Mouse (Mus musculus) adipose tissue, adult 10 weeks (tissue): ENCODE data around the gene Vmn1r151. TPM values are rescaled to one million over a fixed set of nuclear protein-coding genes. Genes with fewer than 3 reads are reported as not detected.

Source experiments
- polyA plus RNA-seq: library from polyadenylated mRNA; stranded (reverse); fragments of 350-450 nt; fragmentation: Illumina TruSeq; extraction: RNeasy Lipid Tissue Mini Kit (QIAGEN cat#74804); gene quantifications from one replicate; pipeline ENCODE4 v1.2.3, GENCODE M21; 2014; ENCODE audit warnings: low read depth, low replicate concordance

The Vmn1r151 gene
- polyA plus RNA-seq = not detected

DNA sequence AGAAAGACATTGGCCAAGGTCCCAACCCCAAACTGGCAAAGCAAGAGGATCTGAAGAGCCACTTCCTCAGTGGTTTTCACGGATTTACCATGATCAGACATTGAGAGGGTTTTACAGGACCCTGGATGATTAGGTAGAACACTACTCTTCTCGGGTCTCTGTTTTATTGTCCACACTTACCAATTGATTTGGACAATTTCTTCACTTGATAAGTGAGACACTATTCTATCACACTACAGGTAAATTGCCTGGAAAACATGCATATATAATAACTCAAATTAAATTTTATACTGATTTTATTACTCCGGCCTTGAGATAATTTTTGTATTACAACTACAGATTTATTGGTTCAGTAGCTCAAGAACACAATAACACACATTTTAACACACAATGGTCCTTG lies at the start of gene Vmn1r151:
Vmn1r151 (minus strand) TSS at position 101 of the 400 bp plus-strand sequence.

DNA sequence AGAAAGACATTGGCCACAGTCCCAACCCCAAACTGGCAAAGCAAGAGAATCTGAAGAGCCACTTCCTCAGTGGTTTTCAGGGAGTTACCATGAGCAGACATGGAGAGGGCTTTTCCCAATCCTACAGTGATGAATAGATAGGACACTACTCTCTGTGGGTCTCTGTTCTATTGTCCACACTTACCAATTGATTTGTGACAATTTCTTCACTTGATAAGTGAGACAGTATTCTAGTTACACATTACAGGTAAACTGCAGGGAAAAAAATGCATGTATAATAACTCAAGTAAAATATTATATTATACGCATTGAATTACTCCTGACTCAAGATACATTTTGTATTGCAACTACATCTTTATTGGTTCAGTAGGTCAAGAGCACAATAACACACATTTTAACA lies 35.3 kb upstream of the Vmn1r151 start, which contains the start of gene Gm8677:
Gm8677 (minus strand) TSS at position 101 of the 400 bp plus-strand sequence.

DNA sequence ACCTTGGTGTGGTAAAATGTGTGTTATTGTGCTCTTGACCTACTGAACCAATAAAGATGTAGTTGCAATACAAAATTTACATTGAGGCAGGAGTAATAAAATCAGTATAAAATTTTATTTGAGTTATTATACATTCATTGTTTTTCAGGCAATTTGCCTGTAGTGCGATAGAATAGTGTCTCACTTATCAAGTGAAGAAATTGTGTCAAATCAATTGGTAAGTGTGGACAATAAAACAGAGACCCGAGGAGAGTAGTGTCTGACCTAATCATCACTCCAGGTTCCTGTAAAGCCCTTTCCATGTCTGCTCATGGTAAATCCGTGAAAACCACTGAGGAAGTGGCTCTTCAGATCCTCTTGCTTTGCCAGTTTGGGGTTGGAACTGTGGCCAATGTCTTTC lies 23.2 kb upstream of the Vmn1r151 start, which contains the start of gene Vmn1r152:
Vmn1r152 (plus strand) TSS at position 301 of the 400 bp plus-strand sequence.

DNA sequence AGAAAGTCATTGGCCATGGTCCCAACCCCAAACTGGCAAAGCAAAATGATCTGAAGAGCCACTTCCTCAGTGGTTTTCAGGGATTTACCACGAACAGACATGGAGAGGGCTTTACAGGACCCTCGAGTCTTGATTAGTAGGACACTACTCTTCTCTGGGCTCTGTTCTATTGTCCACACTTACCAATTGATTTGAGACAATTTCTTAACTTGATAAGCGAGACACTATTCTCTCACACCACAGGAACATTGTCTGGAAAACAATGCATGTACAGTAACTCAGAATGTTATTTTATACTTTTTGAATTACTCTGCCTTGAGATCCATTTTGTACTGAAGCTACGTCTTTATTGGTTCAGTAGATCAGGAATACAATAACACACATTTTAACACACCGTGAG lies 35.5 kb downstream of the Vmn1r151 start, which contains the start of gene Gm10665:
Gm10665 (minus strand) TSS at position 101 of the 400 bp plus-strand sequence.

Other genes with a start within 250 kb of the Vmn1r151 start
- gene Gm4187, start 170.0 kb downstream of the Vmn1r151 start, polyA plus RNA-seq = not detected
- gene Gm8660, start 128.6 kb downstream of the Vmn1r151 start, polyA plus RNA-seq = not detected
- gene Vmn1r148, start 86.1 kb downstream of the Vmn1r151 start, polyA plus RNA-seq = not detected
- not detected for gene Vmn1r149, start 61.4 kb downstream of the Vmn1r151 start, polyA plus RNA-seq
- not detected for gene Gm10665, start 35.6 kb downstream of the Vmn1r151 start, polyA plus RNA-seq
- gene Vmn1r152, start 23.3 kb upstream of the Vmn1r151 start, polyA plus RNA-seq = not detected
- not detected for gene Gm8677, start 35.2 kb upstream of the Vmn1r151 start, polyA plus RNA-seq
- not detected for gene Gm4201, start 65.7 kb upstream of the Vmn1r151 start, polyA plus RNA-seq
- gene Gm4565, start 88.4 kb upstream of the Vmn1r151 start, polyA plus RNA-seq = not detected
- not detected for gene Vmn1r155, start 158.3 kb upstream of the Vmn1r151 start, polyA plus RNA-seq
- gene Gm8693, start 192.6 kb upstream of the Vmn1r151 start, polyA plus RNA-seq = not detected
- gene Gm4567, start 220.0 kb upstream of the Vmn1r151 start, polyA plus RNA-seq = not detected